Mouse (Mus musculus) heart, embryonic 14.5 days (tissue): Measurements from ENCODE around the gene Eml4. TPM values are rescaled to one million over a fixed set of nuclear protein-coding genes. Genes with fewer than 3 reads are reported as not detected.

Source experiments
- ATAC-seq: fragments of 200-750 bp; cut with Nextera tagmentation; 2 replicates; pipeline ENCODE4 v1.8.0; 2017; ENCODE audit warnings: low read depth, moderate TSS enrichment; ENCODE audit not compliant: insufficient number of reproducible peaks, insufficient read depth, low FRiP score
- H3K27ac ChIP-seq, 2 experiments: fragments of 200-500 bp in 1 of 2; fragments of 300-500 bp in 1 of 2; sonication (generic) in 1 of 2; replicated peaks in 1 of 2; 2 replicates each; pipeline ENCODE4 v1.5.1; 2012 to 2014; ENCODE audit warnings: low read depth in 2 of 2, low read length in 2 of 2, control low read depth in 1 of 2, mild to moderate bottlenecking in 1 of 2, mixed read lengths in 1 of 2; ENCODE audit not compliant: control insufficient read depth in 1 of 2, insufficient read depth in 1 of 2
- H3K27me3 ChIP-seq: fragments of 300-500 bp; sonication (generic); 2 replicates; pipeline ENCODE4 v1.6.1; 2014; ENCODE audit warnings: mild to moderate bottlenecking, low read length, control low read depth; ENCODE audit not compliant: control insufficient read depth, insufficient read depth
- H3K36me3 ChIP-seq: fragments of 300-500 bp; sonication (generic); 2 replicates; pipeline ENCODE4 v1.6.1; 2014; ENCODE audit warnings: mild to moderate bottlenecking, control low read depth, low read length, mixed read lengths; ENCODE audit not compliant: control insufficient read depth, insufficient read depth
- H3K4me1 ChIP-seq, 2 experiments: fragments of 200-500 bp in 1 of 2; fragments of 300-500 bp in 1 of 2; sonication (generic) in 1 of 2; 2 replicates each; pipeline ENCODE4 v1.6.1; 2012 to 2014; ENCODE audit warnings: low read length in 2 of 2, control low read depth in 1 of 2, mixed read lengths in 1 of 2; ENCODE audit not compliant: control insufficient read depth in 2 of 2, insufficient read depth in 2 of 2
- H3K4me2 ChIP-seq: fragments of 300-500 bp; sonication (generic); 2 replicates; pipeline ENCODE4 v1.6.1; 2014; ENCODE audit warnings: mild to moderate bottlenecking, low read length
- H3K4me3 ChIP-seq, 2 experiments: fragments of 200-500 bp in 1 of 2; fragments of 300-500 bp in 1 of 2; sonication (generic) in 1 of 2; 2 replicates each; pipeline ENCODE4 v1.5.1; 2012 to 2014; ENCODE audit warnings: low read length in 2 of 2, mild to moderate bottlenecking in 2 of 2, control low read depth in 1 of 2, low read depth in 1 of 2, moderate library complexity in 1 of 2; ENCODE audit not compliant: control insufficient read depth in 1 of 2, insufficient read depth in 1 of 2
- H3K9ac ChIP-seq: fragments of 300-500 bp; sonication (generic); 2 replicates; pipeline ENCODE4 v1.6.1; 2014; ENCODE audit warnings: mild to moderate bottlenecking, low read length
- H3K9me3 ChIP-seq: fragments of 300-500 bp; sonication (generic); 2 replicates; pipeline ENCODE4 v1.6.1; 2016; ENCODE audit warnings: low read length, control low read depth; ENCODE audit not compliant: control insufficient read depth
- WGBS: fragments of 180-500 bp; shearing (Covaris S2); extraction: QIAGEN DNeasy Blood & Tissue Kit; methylation state at CpG from one replicate; pipeline ENCODE4 v1.1.7; 2014; 5-methylcytosine and 5-hydroxymethylcytosine counted together
- polyA plus RNA-seq: library from polyadenylated mRNA; unstranded; fragments of >200 nt; fragmentation: Nextera tagmentation; extraction: Ambion mirVana; gene quantifications from 2 replicates; pipeline ENCODE4 v1.2.1, GENCODE M21; 2014

Gene Eml4
- polyA plus RNA-seq, 1 experiment from 2014 or later, result 20.7 TPM

DNA sequence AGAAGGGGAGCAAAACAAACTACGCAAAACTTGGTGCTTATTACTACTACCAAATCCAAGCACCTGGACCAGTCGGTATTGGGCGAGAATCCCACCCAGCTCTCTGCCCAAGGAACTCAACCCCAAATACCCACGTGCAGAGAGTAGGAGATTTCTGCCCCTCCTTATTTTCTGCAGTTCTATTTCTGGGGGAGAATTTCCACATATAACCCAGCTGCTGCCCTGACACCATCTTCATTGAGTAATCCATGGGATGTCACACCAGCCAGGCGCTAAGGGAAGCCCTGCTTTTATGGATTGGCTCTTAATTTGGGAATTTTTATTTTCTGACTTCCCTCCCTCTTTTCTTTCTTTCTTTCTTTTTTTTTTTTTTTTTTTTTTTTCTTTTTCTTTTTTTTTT is 38.9 kb upstream of the Eml4 start:
- H3K9me3 ChIP-seq, result no peaks in the 10 kb centered on the region
- peaks cover 25 to 37% of the 10 kb centered on the region in 2 experiments for H3K4me1 ChIP-seq
- no peaks in the 10 kb centered on the region for H3K36me3 ChIP-seq
- ATAC-seq, result no peak
- no peak overlapping the region for H3K4me3 ChIP-seq
- H3K27ac ChIP-seq, result peak overlapping the region in 1 of 2 experiments; percentile 26; a peak in 1 of 4 replicates
- no peaks in the 10 kb centered on the region for H3K27me3 ChIP-seq
- peak overlapping the region; percentile 56; the same call in 1 of the 2 replicates for H3K4me2 ChIP-seq
- 69% methylated on average over 5 of the region's 5 CpGs for WGBS
- no peak overlapping the region for H3K9ac ChIP-seq

DNA sequence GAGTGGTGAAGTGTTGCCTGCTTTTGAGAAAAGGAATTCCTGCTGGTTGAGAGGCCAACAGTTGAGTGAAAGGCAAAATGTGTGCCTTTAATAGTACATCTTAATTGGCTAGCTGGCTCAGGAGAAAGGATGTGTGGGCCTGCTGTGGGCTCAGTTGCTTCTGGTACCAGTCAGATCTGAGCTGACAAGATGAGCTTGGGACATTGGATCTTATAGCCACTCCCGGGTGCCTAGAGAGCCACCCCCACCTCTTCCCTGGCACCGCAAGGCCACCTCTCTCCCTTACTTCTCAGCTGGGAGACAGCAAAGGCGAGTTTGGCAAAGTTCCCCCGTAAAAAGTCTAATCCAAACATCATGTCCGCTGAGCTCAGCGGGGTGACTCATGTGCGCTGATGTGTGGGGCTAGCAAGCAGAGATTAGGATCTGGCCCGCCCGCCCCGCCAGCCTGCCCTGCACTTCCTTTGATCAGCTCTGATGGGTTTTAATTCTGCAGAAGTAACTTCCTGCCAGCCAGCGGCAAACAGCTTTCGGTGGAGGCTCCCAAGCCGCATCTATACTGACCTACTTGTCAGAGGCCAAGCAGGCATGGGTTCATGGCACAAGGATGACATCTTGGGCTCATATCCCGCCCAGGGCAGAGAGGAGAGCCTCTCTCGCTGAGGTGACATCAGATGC is 38.4 kb upstream of the Eml4 start:
- no peaks in the 10 kb centered on the region for H3K9me3 ChIP-seq
- peak overlapping the region; percentile 27; the same call in 1 of the 2 replicates for H3K9ac ChIP-seq
- peak overlapping the region; percentile 35 to 42 for H3K27ac ChIP-seq
- H3K4me2 ChIP-seq, result peak overlapping the region; percentile 56
- H3K36me3 ChIP-seq, result no peaks in the 10 kb centered on the region
- H3K4me1 ChIP-seq, result peaks cover 25 to 37% of the 10 kb centered on the region in 2 experiments
- peak overlapping the region in 1 of 2 experiments; percentile 12; a peak in 1 of 4 replicates for H3K4me3 ChIP-seq
- no peaks in the 10 kb centered on the region for H3K27me3 ChIP-seq
- ATAC-seq, result no peak
- WGBS, result 9% methylated on average over 15 of the region's 15 CpGs

DNA sequence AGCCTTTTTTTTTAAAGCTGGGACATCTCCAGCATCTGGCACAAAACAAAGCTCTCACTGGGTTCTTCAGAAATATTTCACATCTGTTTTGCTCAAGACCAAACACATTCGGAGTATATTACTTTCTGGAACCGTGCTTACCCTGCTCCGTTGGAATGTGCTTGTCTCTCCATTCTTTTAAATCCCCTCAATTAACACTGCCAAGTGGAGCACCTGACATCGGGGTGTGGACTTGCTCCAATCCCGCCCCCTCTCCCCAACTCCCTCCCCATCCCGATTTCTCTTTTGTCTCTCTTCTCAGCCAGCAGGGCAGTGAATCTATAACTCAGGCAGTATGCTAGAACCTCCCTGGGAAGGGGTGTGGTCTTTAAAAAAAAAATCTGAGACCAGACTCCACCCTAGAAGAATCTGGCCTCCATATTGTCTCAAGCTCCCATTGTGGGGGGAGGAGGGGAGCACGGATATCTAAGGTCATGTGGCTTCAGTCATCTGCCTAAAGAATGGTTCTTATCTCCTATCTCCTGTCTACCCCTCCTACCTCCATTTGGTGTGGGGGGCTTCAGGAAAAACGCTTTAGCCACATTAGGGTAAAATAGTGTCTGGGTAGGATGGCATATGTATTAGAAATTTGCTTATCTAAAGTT is 37.6 kb upstream of the Eml4 start:
- Histone ChIP-seq H3K4me1 (peaks cover 28 to 37% of the 10 kb centered on the region in 2 experiments), H3K9me3 (no peaks in the 10 kb centered on the region), H3K36me3 (no peaks in the 10 kb centered on the region), H3K4me3 (no peak overlapping the region), H3K4me2 (no peak overlapping the region), H3K27me3 (no peaks in the 10 kb centered on the region), H3K27ac (no peak overlapping the region), H3K9ac (no peak overlapping the region)
- no peak for ATAC-seq
- WGBS, result 26% methylated on average over 8 of the region's 8 CpGs

DNA sequence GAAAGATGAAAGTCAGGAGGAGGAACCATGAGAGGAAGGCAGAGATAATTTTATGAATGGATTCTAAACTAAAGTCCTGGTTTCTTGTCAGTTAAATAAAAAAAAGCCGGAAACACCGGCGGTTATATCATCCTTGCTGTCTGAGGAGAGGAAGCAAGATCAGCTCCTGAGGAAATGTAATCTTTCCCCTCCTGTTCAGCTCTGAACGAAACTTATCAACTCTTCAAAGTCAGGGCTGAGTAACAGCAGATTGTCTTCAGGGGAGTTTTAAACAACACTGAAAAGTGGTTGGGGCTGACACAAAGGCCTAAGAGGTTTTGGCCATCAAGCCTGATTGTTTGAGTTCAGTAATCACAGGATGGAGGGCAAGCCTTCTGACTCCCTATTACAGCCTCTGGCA is 35.3 kb upstream of the Eml4 start:
- no peaks in the 10 kb centered on the region for H3K36me3 ChIP-seq
- H3K27me3 ChIP-seq, result no peaks in the 10 kb centered on the region
- H3K4me1 ChIP-seq, result peaks cover 20 to 37% of the 10 kb centered on the region in 2 experiments
- no peak overlapping the region for H3K4me2 ChIP-seq
- 19% methylated on average over 4 of the region's 4 CpGs for WGBS
- H3K9me3 ChIP-seq, result no peaks in the 10 kb centered on the region; the same call in 1 of the 2 replicates
- ATAC-seq, result no peak
- no peak overlapping the region for H3K4me3 ChIP-seq
- peak overlapping the region; percentile 51 to 57; a peak in 3 of 4 replicates for H3K27ac ChIP-seq
- H3K9ac ChIP-seq, result no peak overlapping the region

- H3K4me3 ChIP-seq, result peak overlapping the region; percentile 21 to 30
- no peaks in the 10 kb centered on the region for H3K27me3 ChIP-seq
- 6% methylated on average over 25 of the region's 25 CpGs for WGBS
- H3K36me3 ChIP-seq, result no peaks in the 10 kb centered on the region
- peaks cover 21 to 34% of the 10 kb centered on the region in 2 experiments for H3K4me1 ChIP-seq
- peak overlapping the region; percentile 63 for H3K9ac ChIP-seq
- no peaks in the 10 kb centered on the region; the same call in 1 of the 2 replicates for H3K9me3 ChIP-seq
- H3K27ac ChIP-seq, result peak overlapping the region; percentile 55 to 79
- H3K4me2 ChIP-seq, result peak overlapping the region; percentile 69
- ATAC-seq, result peak; percentile 79
These were observed 28.0 kb upstream of the Eml4 start for GRCm38 (mm10) chr17:83322621-83323335.

GRCm38 (mm10) chr17:83323410-83324268 is 27.1 kb upstream of the Eml4 start:
- ATAC-seq, result no peak
- Histone ChIP-seq H3K36me3 (no peaks in the 10 kb centered on the region), H3K4me2 (peak overlapping the region; percentile 69), H3K9ac (0 out of 2 replicates have a peak overlapping the region, but pooled peaks have one; percentile 63), H3K27me3 (no peaks in the 10 kb centered on the region), H3K9me3 (no peaks in the 10 kb centered on the region; the same call in 1 of the 2 replicates), H3K27ac (peak overlapping the region; percentile 55 to 79), H3K4me1 (peaks cover 21 to 34% of the 10 kb centered on the region in 2 experiments), H3K4me3 (no peak overlapping the region)
- WGBS, result 35% methylated on average over 19 of the region's 19 CpGs

DNA sequence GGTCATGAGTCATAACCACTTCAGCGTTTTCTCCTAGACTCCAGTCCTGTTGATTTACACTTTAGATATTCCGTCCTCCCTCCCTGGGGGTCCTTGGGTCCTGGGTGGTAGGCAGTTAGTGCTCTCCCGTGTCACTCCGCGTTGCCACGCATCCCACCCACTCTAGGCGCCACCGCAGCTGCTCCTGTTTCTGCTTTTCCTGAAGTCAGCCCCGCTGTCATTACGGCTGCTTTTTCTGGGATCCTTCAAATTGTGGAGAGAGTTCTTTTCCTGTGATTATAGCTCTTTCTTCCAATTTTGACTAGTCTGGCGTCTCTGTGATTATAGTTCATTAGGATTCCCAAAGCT is 26.5 kb upstream of the Eml4 start:
- Histone ChIP-seq H3K36me3 (no peaks in the 10 kb centered on the region), H3K9ac (no peak overlapping the region), H3K4me1 (peaks cover 21 to 36% of the 10 kb centered on the region in 2 experiments), H3K4me2 (no peak overlapping the region), H3K4me3 (no peak overlapping the region), H3K9me3 (no peaks in the 10 kb centered on the region; the same call in 1 of the 2 replicates), H3K27ac (peak overlapping the region in 1 of 2 experiments; percentile 79; a peak in 3 of 4 replicates), H3K27me3 (no peaks in the 10 kb centered on the region)
- ATAC-seq, result no peak
- WGBS, result 78% methylated on average over 11 of the region's 11 CpGs
